Mouse (Mus musculus) embryonic facial prominence, embryonic 14.5 days (tissue): ENCODE results near the gene Eif2ak4. TPM values are rescaled to one million over a fixed set of nuclear protein-coding genes. Genes with fewer than 3 reads are reported as not detected.
A peak's percentile ranks its signal among the peaks of the same experiment; 100 is the strongest.

ENCODE experiments used
- ATAC-seq: fragments of 200-750 bp; cut with Nextera tagmentation; 2 replicates; pipeline ENCODE4 v1.8.0; 2017; ENCODE audit warnings: low read depth, moderate number of reproducible peaks, moderate TSS enrichment
- DNase-seq: peaks from one replicate; pipeline ENCODE4 v3.0.0-alpha.2; 2015; ENCODE audit warnings: low spot score
- H3K27ac ChIP-seq: fragments of 300-500 bp; sonication (generic); replicated peaks from 2 replicates; pipeline ENCODE4 v1.5.1; 2014; ENCODE audit warnings: low read depth, mild to moderate bottlenecking, low read length, moderate library complexity
- H3K27me3 ChIP-seq: fragments of 300-500 bp; sonication (generic); replicated peaks from 2 replicates; pipeline ENCODE4 v1.6.1; 2014; ENCODE audit warnings: low read length; ENCODE audit not compliant: control insufficient read depth, insufficient read depth
- H3K36me3 ChIP-seq: fragments of 300-500 bp; sonication (generic); 2 replicates; pipeline ENCODE4 v1.6.1; 2014; ENCODE audit warnings: low read length, mixed read lengths; ENCODE audit not compliant: control insufficient read depth, insufficient read depth
- H3K4me1 ChIP-seq: fragments of 300-500 bp; sonication (generic); 2 replicates; pipeline ENCODE4 v1.6.1; 2014; ENCODE audit warnings: antibody characterized with exemption, low read length; ENCODE audit not compliant: control insufficient read depth, insufficient read depth
- H3K4me2 ChIP-seq: fragments of 300-500 bp; sonication (generic); 2 replicates; pipeline ENCODE4 v1.6.1; 2014; ENCODE audit warnings: low read depth, mild to moderate bottlenecking, low read length, moderate library complexity, mixed read lengths
- H3K4me3 ChIP-seq: fragments of 300-500 bp; sonication (generic); 2 replicates; pipeline ENCODE4 v1.5.1; 2014; ENCODE audit warnings: low read depth, mild to moderate bottlenecking, low read length
- H3K9ac ChIP-seq: fragments of 300-500 bp; sonication (generic); 2 replicates; pipeline ENCODE4 v1.6.1; 2014; ENCODE audit warnings: low read depth, mild to moderate bottlenecking, low read length, moderate library complexity, mixed read lengths
- H3K9me3 ChIP-seq: fragments of 300-500 bp; sonication (generic); 2 replicates; pipeline ENCODE4 v1.6.1; 2016; ENCODE audit warnings: low read length; ENCODE audit not compliant: control insufficient read depth
- WGBS: fragments of 180-500 bp; shearing (Covaris S2); extraction: QIAGEN DNeasy Blood & Tissue Kit; methylation state at CpG from one replicate; pipeline ENCODE4 v1.1.7; 2014; 5-methylcytosine and 5-hydroxymethylcytosine counted together
- polyA plus RNA-seq: library from polyadenylated mRNA; unstranded; fragments of >200 nt; fragmentation: Nextera tagmentation; extraction: Ambion mirVana; gene quantifications from 2 replicates; pipeline ENCODE4 v1.2.1, GENCODE M21; 2014

Eif2ak4 gene
- polyA plus RNA-seq, 1 experiment from 2014 or later = 10.0 TPM

- no peak overlapping the region for H3K27ac ChIP-seq
- ATAC-seq (no peak), DNase-seq (no peak)
- 0 out of 2 replicates have a peak, but pooled peaks cover 3% of the 10 kb centered on the region for H3K9me3 ChIP-seq
- H3K27me3 ChIP-seq = no peaks in the 10 kb centered on the region
- no peak overlapping the region for H3K4me3 ChIP-seq
- H3K36me3 ChIP-seq = no peaks in the 10 kb centered on the region
- H3K9ac ChIP-seq = no peak overlapping the region
- H3K4me2 ChIP-seq = no peak overlapping the region
- 80% methylated on average over 9 of the region's 9 CpGs for WGBS
- H3K4me1 ChIP-seq = peaks cover 4% of the 10 kb centered on the region; the same call in 1 of the 2 replicates
These were observed 96.0 kb downstream of the Eif2ak4 start for GRCm38 (mm10) chr2:118484386-118484898.

GRCm38 (mm10) chr2:118485415-118485814 is 97.0 kb downstream of the Eif2ak4 start:
- WGBS = 79% methylated on average over 3 of the region's 3 CpGs
- no peak for ATAC-seq

GRCm38 (mm10) chr2:118486933-118487332 is 98.5 kb downstream of the Eif2ak4 start:
- H3K9me3 ChIP-seq = 0 out of 2 replicates have a peak, but pooled peaks cover 3% of the 10 kb centered on the region
- no peaks in the 10 kb centered on the region for H3K36me3 ChIP-seq
- peak; percentile 65 for DNase-seq
- H3K27me3 ChIP-seq = no peaks in the 10 kb centered on the region
- peaks cover 11% of the 10 kb centered on the region; the same call in 1 of the 2 replicates for H3K4me1 ChIP-seq
- H3K4me2 ChIP-seq = no peak overlapping the region
- peak; percentile 57 for ATAC-seq
- no peak overlapping the region for H3K9ac ChIP-seq
- H3K4me3 ChIP-seq = no peak overlapping the region
- H3K27ac ChIP-seq = no peak overlapping the region
- WGBS = 14% methylated on average over 12 of the region's 12 CpGs

More at GRCm38 (mm10) chr2:118485415-118485814, 97.0 kb downstream of the Eif2ak4 start:
- H3K27me3 ChIP-seq = no peaks in the 10 kb centered on the region
- no peaks in the 10 kb centered on the region for H3K36me3 ChIP-seq
- H3K4me2 ChIP-seq = no peak overlapping the region
- H3K9ac ChIP-seq = no peak overlapping the region
- peaks cover 4% of the 10 kb centered on the region; the same call in 1 of the 2 replicates for H3K4me1 ChIP-seq
- no peak overlapping the region for H3K4me3 ChIP-seq
- no peak overlapping the region for H3K27ac ChIP-seq
- H3K9me3 ChIP-seq = 0 out of 2 replicates have a peak, but pooled peaks cover 3% of the 10 kb centered on the region
- DNase-seq = no peak

GRCm38 (mm10) chr2:118487806-118488205 is 99.4 kb downstream of the Eif2ak4 start:
- 70% methylated on average over 3 of the region's 3 CpGs for WGBS
- Histone ChIP-seq H3K27me3 (no peaks in the 10 kb centered on the region), H3K4me2 (no peak overlapping the region), H3K4me1 (peaks cover 11% of the 10 kb centered on the region; the same call in 1 of the 2 replicates), H3K9ac (no peak overlapping the region), H3K27ac (no peak overlapping the region), H3K36me3 (no peaks in the 10 kb centered on the region), H3K4me3 (no peak overlapping the region), H3K9me3 (0 out of 2 replicates have a peak, but pooled peaks cover 3% of the 10 kb centered on the region)
- ATAC-seq (no peak), DNase-seq (no peak)

- H3K27me3 ChIP-seq = no peaks in the 10 kb centered on the region
- H3K4me2 ChIP-seq = no peak overlapping the region
- peak overlapping the region; percentile 45; the same call in 1 of the 2 replicates for H3K27ac ChIP-seq
- no peaks in the 10 kb centered on the region for H3K36me3 ChIP-seq
- peak; percentile 35 for ATAC-seq
- WGBS = 34% methylated on average over 12 of the region's 12 CpGs
- no peak overlapping the region for H3K4me3 ChIP-seq
- H3K9me3 ChIP-seq = 0 out of 2 replicates have a peak, but pooled peaks cover 3% of the 10 kb centered on the region
- DNase-seq = peak; percentile 72
- H3K9ac ChIP-seq = no peak overlapping the region
- H3K4me1 ChIP-seq = peaks cover 11% of the 10 kb centered on the region; the same call in 1 of the 2 replicates
These were observed 102.0 kb downstream of the Eif2ak4 start for GRCm38 (mm10) chr2:118490241-118491091.

- H3K9me3 ChIP-seq = 0 out of 2 replicates have a peak, but pooled peaks cover 3% of the 10 kb centered on the region
- 39% methylated on average over 5 of the region's 5 CpGs for WGBS
- peak; percentile 57 for DNase-seq
- no peaks in the 10 kb centered on the region for H3K27me3 ChIP-seq
- no peaks in the 10 kb centered on the region for H3K36me3 ChIP-seq
- peak; percentile 42; the same call in 1 of the 2 replicates for ATAC-seq
- peaks cover 11% of the 10 kb centered on the region; the same call in 1 of the 2 replicates for H3K4me1 ChIP-seq
- no peak overlapping the region for H3K4me3 ChIP-seq
- H3K27ac ChIP-seq = peak overlapping the region; percentile 33; the same call in 1 of the 2 replicates
- H3K9ac ChIP-seq = no peak overlapping the region
- H3K4me2 ChIP-seq = no peak overlapping the region
These were observed 102.9 kb downstream of the Eif2ak4 start for GRCm38 (mm10) chr2:118491281-118491731.

- no peak for DNase-seq
- ATAC-seq = no peak
- Histone ChIP-seq H3K4me1 (peaks cover 11% of the 10 kb centered on the region; the same call in 1 of the 2 replicates), H3K9ac (no peak overlapping the region), H3K9me3 (0 out of 2 replicates have a peak, but pooled peaks cover 3% of the 10 kb centered on the region), H3K27ac (peak overlapping the region; percentile 33; the same call in 1 of the 2 replicates), H3K4me3 (no peak overlapping the region), H3K4me2 (no peak overlapping the region), H3K27me3 (no peaks in the 10 kb centered on the region), H3K36me3 (no peaks in the 10 kb centered on the region)
- 63% methylated on average over 4 of the region's 4 CpGs for WGBS
These were observed 103.5 kb downstream of the Eif2ak4 start for GRCm38 (mm10) chr2:118491741-118492395.

- no peak for DNase-seq
These were observed 106.6 kb downstream of the Eif2ak4 start for GRCm38 (mm10) chr2:118495024-118495423.

More at GRCm38 (mm10) chr2:118495024-118495423, 106.6 kb downstream of the Eif2ak4 start:
- 74% methylated on average over 9 of the region's 9 CpGs for WGBS
- H3K9ac ChIP-seq = no peak overlapping the region
- H3K9me3 ChIP-seq = no peaks in the 10 kb centered on the region
- no peak overlapping the region for H3K4me2 ChIP-seq
- H3K36me3 ChIP-seq = no peaks in the 10 kb centered on the region
- H3K27me3 ChIP-seq = no peaks in the 10 kb centered on the region
- no peak overlapping the region for H3K4me3 ChIP-seq
- no peak for ATAC-seq
- peaks cover 23% of the 10 kb centered on the region for H3K4me1 ChIP-seq
- H3K27ac ChIP-seq = no peak overlapping the region
